Mouse (Mus musculus) heart, embryonic 10.5 days (tissue): Measurements from ENCODE around the gene Mpg. TPM values are rescaled to one million over a fixed set of nuclear protein-coding genes. Genes with fewer than 3 reads are reported as not detected.

Source experiments
- DNase-seq: peaks from one replicate; pipeline ENCODE4 v3.0.0-alpha.2; 2017; ENCODE audit warnings: low spot score
- H3K27ac ChIP-seq: fragments of 300-500 bp; sonication (generic); 2 replicates; pipeline ENCODE4 v1.5.1; 2016; ENCODE audit warnings: mild to moderate bottlenecking
- H3K27me3 ChIP-seq: fragments of 300-500 bp; sonication (generic); 2 replicates; pipeline ENCODE4 v1.6.1; 2016; ENCODE audit warnings: mild to moderate bottlenecking; ENCODE audit not compliant: poor library complexity, insufficient read depth, severe bottlenecking
- H3K36me3 ChIP-seq: fragments of 300-500 bp; sonication (generic); 2 replicates; pipeline ENCODE4 v1.6.1; 2016; ENCODE audit warnings: mild to moderate bottlenecking, moderate library complexity
- H3K4me1 ChIP-seq: fragments of 300-500 bp; sonication (generic); 2 replicates; pipeline ENCODE4 v1.6.1; 2016; ENCODE audit warnings: mild to moderate bottlenecking
- H3K4me3 ChIP-seq: fragments of 300-500 bp; sonication (generic); 2 replicates; pipeline ENCODE4 v1.5.1; 2016; ENCODE audit warnings: mild to moderate bottlenecking, moderate library complexity
- H3K9me3 ChIP-seq: fragments of 300-500 bp; sonication (generic); 2 replicates; pipeline ENCODE4 v1.6.1; 2016; ENCODE audit warnings: mild to moderate bottlenecking, moderate library complexity
- WGBS: fragments of 180-500 bp; shearing (Covaris S2); methylation state at CpG from one replicate; pipeline ENCODE4 v1.1.7; 2016; 5-methylcytosine and 5-hydroxymethylcytosine counted together
- polyA plus RNA-seq: library from polyadenylated mRNA; unstranded; fragments of >200 nt; fragmentation: Nextera tagmentation; extraction: Ambion mirVana; gene quantifications from 2 replicates; pipeline ENCODE4 v1.2.1, GENCODE M21; 2016

The Mpg gene
- polyA plus RNA-seq, 1 experiment from 2014 or later = 26.3 TPM

DNA sequence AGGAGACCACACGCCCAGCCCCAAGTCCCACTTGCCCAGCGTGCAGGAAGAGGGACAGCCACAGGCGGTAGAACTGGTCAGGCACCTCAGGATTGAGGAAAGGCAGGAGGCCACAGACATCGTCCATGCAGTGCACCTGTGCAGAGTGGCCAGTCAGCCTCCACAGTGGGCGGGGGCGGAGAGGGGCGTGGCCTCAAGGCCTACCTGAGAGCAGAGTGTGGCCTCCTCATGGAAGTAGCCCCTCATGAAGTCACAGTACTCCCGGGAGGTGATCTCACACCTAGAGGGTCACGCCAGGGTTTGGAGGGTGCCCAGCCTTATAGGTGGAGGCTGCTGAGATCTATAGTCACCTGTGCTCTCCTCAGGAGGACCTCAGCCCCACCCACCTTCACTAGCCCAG, 15.7 kb upstream of the Mpg start:
- Histone ChIP-seq H3K27ac (no peak overlapping the region), H3K4me3 (no peak overlapping the region), H3K27me3 (no peaks in the 10 kb centered on the region), H3K4me1 (peaks cover 8% of the 10 kb centered on the region; the same call in 1 of the 2 replicates), H3K9me3 (no peaks in the 10 kb centered on the region), H3K36me3 (peaks cover 87% of the 10 kb centered on the region)
- 81% methylated on average over 9 of the region's 9 CpGs for WGBS
- no peak for DNase-seq

DNA sequence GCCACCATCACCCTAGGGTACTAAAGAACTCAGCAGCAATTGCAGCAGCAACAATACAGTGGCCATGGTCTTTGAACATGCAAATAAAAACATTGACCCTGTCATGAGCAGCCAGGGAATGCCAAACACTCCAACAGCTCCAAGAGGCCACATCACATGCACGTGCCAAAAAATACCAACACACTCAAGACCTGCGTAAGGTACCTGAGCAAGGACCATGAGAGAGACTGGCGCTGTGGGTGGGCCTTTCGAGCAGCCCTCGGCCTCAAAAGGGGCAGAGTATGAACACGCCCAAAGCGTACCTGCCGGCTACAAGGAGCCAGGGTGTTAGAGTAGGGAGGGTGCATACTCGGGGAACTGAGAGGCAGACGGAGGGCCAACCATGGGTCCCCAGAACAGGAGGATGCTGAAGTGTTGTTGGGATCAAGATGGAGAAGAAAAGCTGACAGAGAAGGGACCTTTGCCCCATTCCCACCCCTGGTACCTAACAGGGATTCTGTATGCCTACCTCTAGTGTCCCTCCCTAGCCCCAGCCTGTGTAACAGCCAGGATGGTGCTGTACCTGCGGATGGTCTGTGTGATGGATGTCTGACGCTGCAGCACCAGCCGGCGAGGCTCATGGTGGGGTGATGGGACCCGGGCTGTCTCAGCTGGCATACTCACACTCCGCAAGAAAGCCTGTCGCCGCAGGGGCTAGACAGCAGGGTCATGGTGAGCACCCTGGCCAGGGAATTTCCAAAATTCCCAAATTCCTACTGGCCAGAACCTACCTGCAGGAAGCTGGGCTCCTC, 10.7 kb upstream of the Mpg start:
- no peaks in the 10 kb centered on the region for H3K9me3 ChIP-seq

DNA sequence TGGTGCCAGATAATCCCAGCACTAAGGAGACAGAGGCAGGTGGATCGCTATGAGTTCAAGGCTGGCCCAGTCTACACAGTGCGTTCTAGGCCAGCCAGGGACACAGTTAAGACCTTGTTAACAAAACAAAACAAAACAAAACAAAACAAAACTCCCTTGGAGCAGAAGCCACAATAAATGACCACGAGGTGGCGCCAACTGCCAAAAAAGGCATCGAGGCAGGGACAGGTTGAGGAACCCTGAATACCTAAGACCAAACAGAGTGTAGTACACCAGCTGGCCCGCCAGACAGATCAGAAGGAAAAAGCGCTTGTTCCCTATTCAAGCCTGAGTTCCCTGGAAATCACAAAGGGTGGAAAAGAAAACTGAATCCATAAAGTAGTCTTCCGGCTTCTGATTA, 9.5 kb upstream of the Mpg start:
- Histone ChIP-seq H3K4me1 (peaks cover 35% of the 10 kb centered on the region), H3K27me3 (0 out of 2 replicates have a peak, but pooled peaks cover 4% of the 10 kb centered on the region), H3K27ac (no peak overlapping the region), H3K36me3 (peaks cover 42% of the 10 kb centered on the region), H3K9me3 (no peaks in the 10 kb centered on the region), H3K4me3 (no peak overlapping the region)
- WGBS = 20% methylated on average over 8 of the region's 8 CpGs
- no peak for DNase-seq

More for the DNA sequence above, 10.7 kb upstream of the Mpg start:
- DNase-seq = no peak
- Histone ChIP-seq H3K36me3 (peaks cover 54% of the 10 kb centered on the region), H3K27me3 (0 out of 2 replicates have a peak, but pooled peaks cover 4% of the 10 kb centered on the region), H3K4me1 (peaks cover 23% of the 10 kb centered on the region), H3K4me3 (no peak overlapping the region), H3K27ac (no peak overlapping the region)
- WGBS = 89% methylated on average over 18 of the region's 18 CpGs

- peak overlapping the region; percentile 39; the same call in 1 of the 2 replicates for H3K27ac ChIP-seq
- H3K4me1 ChIP-seq = peaks cover 50% of the 10 kb centered on the region
- no peak overlapping the region for H3K4me3 ChIP-seq
These were observed 7.7 kb upstream of the Mpg start for GRCm38 (mm10) chr11:32218501-32219050.

GRCm38 (mm10) chr11:32219287-32219686, 7.0 kb upstream of the Mpg start:
- no peak for DNase-seq
- Histone ChIP-seq H3K4me3 (no peak overlapping the region), H3K27me3 (0 out of 2 replicates have a peak, but pooled peaks cover 9% of the 10 kb centered on the region), H3K36me3 (peaks cover 17% of the 10 kb centered on the region), H3K27ac (no peak overlapping the region), H3K4me1 (peaks cover 54% of the 10 kb centered on the region), H3K9me3 (no peaks in the 10 kb centered on the region)
- WGBS = 87% methylated on average over 10 of the region's 10 CpGs

More at GRCm38 (mm10) chr11:32218501-32219050, 7.7 kb upstream of the Mpg start:
- H3K27me3 ChIP-seq = 0 out of 2 replicates have a peak, but pooled peaks cover 4% of the 10 kb centered on the region
- H3K9me3 ChIP-seq = no peaks in the 10 kb centered on the region
- peaks cover 24% of the 10 kb centered on the region for H3K36me3 ChIP-seq
- 54% methylated on average over 6 of the region's 6 CpGs for WGBS
- DNase-seq = no peak

GRCm38 (mm10) chr11:32220607-32221224, 5.6 kb upstream of the Mpg start:
- DNase-seq = no peak
- no peaks in the 10 kb centered on the region for H3K9me3 ChIP-seq
- 0 out of 2 replicates have a peak, but pooled peaks cover 9% of the 10 kb centered on the region for H3K27me3 ChIP-seq
- H3K36me3 ChIP-seq = peaks cover 3% of the 10 kb centered on the region
- peak overlapping the region; percentile 97 for H3K27ac ChIP-seq
- peaks cover 68% of the 10 kb centered on the region for H3K4me1 ChIP-seq
- H3K4me3 ChIP-seq = peak overlapping the region; percentile 87
- 24% methylated on average over 10 of the region's 10 CpGs for WGBS

DNA sequence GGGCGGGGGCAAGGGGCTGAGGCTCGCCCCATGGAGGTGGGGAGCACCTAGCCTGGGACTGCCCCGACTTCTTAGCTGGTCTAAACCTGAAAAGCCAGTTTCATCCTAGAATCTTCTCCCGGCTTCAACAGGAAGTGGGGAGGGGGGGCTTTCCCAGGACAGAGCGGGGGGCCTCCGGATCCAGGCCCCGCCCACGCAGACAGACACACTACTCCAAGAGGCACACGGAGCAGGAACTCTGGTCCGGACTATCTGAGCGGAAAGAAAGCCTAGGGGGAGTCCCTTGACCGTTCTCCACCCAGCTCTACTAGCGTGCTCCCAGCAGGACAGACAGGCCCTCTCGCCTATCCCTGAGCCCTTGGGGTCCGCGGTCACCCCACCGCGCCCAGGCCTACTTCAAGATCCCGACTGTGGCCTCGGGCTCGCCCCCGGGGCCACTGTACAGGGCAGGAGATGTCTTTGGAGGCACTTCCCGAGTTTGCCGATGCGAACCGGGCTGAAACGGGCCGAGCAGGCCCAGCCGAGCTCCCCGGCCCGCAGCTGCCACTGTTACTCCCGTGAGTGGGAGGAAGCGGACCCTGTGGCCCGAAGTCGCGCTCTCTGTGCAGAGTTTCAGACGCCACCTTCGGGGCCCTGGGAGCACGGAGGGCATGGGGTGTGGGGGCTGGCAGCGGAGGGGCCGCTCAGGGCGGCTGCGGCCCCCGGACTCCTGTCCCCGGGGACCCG, 4.9 kb upstream of the Mpg start:
- peak; percentile 88 for DNase-seq
- under 1% methylated on average over 46 of the region's 46 CpGs for WGBS
- H3K9me3 ChIP-seq = no peaks in the 10 kb centered on the region
- peak overlapping the region; percentile 87 for H3K4me3 ChIP-seq
- H3K4me1 ChIP-seq = peaks cover 75% of the 10 kb centered on the region
- 0 out of 2 replicates have a peak, but pooled peaks cover 9% of the 10 kb centered on the region for H3K27me3 ChIP-seq
- peak overlapping the region; percentile 97 for H3K27ac ChIP-seq
- H3K36me3 ChIP-seq = no peaks in the 10 kb centered on the region; the same call in 1 of the 2 replicates

- Histone ChIP-seq H3K4me3 (peak within 1 kb of the TSS; percentile 87), H3K27ac (peak within 1 kb of the TSS; percentile 97), H3K4me1 (peaks cover 77% of the 10 kb centered on the region), H3K36me3 (no peaks in the 10 kb centered on the region; the same call in 1 of the 2 replicates), H3K9me3 (no peaks in the 10 kb centered on the region), H3K27me3 (0 out of 2 replicates have a peak, but pooled peaks cover 9% of the 10 kb centered on the region)
- no peak for DNase-seq
- WGBS = under 1% methylated on average over 72 of the region's 72 CpGs
These were observed 4.3 kb upstream of the Mpg start, which contains the start of gene Rhbdf1 for GRCm38 (mm10) chr11:32221951-32222409. Rhbdf1 (minus strand) TSS chr11:32222300.

GRCm38 (mm10) chr11:32222570-32223194, 3.6 kb upstream of the Mpg start:
- DNase-seq = no peak
- peaks cover 84% of the 10 kb centered on the region for H3K4me1 ChIP-seq
- no peaks in the 10 kb centered on the region; the same call in 1 of the 2 replicates for H3K36me3 ChIP-seq
- peak overlapping the region; percentile 87 for H3K4me3 ChIP-seq
- no peaks in the 10 kb centered on the region for H3K9me3 ChIP-seq
- peak overlapping the region; percentile 97 for H3K27ac ChIP-seq
- WGBS = 9% methylated on average over 21 of the region's 21 CpGs
- H3K27me3 ChIP-seq = 0 out of 2 replicates have a peak, but pooled peaks cover 9% of the 10 kb centered on the region

DNA sequence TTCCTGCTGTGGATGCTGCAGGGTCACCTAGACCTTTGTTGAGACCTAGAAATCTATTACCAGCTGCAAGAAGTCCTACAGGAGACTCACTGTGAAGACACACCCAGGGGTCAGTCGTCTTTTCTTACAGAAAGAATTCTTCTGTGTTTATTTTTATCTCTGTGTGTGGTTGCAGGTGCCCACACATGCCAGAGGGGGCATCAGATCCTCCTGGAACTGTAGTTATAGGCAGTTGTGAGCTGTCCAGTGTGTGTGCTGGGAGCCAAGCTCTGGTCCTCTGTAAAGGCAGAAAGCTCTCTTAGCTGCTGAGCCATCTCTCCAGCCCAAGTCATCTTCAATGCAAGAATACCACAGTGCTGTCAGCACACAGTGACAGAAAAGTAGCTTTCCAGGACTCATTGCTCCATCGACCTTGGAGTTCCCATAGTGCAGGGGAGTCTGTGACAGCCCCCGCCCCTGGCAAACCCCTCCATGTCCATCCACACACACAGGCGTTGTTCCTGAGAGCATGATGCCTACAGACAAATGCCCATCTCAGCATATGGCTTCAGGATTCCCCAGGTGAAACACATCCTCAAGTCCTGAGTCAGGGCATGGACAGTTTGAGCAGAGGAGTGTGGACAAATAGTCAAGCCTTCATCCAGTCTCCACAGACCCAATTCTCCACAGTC, 2.9 kb upstream of the Mpg start:
- no peak for DNase-seq
- Histone ChIP-seq H3K9me3 (no peaks in the 10 kb centered on the region), H3K4me1 (peaks cover 84% of the 10 kb centered on the region), H3K27me3 (0 out of 2 replicates have a peak, but pooled peaks cover 9% of the 10 kb centered on the region), H3K27ac (peak overlapping the region; percentile 97; the same call in 1 of the 2 replicates), H3K36me3 (peaks cover 4% of the 10 kb centered on the region; the same call in 1 of the 2 replicates), H3K4me3 (no peak overlapping the region)
- 68% methylated on average over 4 of the region's 4 CpGs for WGBS

DNA sequence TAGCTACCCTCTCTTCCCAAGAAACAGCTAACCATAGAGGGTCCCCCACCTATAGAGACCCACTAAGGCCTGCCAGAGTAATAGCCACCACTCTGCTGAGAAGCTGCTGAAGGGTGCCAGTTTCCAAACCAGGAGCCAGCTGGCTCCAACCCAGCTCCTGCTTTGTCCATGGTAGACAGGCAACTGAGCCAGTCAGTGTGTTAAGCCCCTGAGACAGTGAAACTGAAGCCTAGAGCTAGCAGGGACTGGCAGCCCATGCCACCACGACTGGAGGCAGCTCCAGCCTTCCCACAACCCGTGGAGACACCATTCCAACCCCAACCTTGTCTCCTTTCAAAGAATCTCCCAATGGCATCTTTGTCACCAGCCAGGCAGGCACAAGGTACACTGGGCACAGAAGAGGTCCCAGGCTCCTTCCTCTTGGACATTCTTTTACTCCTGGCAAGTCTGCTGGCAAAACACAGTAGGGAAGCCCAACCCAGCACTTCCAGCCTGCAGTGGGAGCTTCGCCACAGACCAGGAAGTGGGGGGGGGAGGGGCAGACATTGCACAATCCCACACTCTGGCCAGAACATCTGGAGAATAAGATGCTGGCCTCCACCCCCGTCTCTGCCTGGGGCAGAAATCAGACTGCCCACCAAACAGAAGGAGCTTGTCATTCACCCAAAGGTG, 1.7 kb upstream of the Mpg start:
- peak overlapping the region; percentile 12; the same call in 1 of the 2 replicates for H3K4me3 ChIP-seq
- 0 out of 2 replicates have a peak, but pooled peaks cover 5% of the 10 kb centered on the region for H3K27me3 ChIP-seq
- H3K4me1 ChIP-seq = peaks cover 74% of the 10 kb centered on the region
- no peaks in the 10 kb centered on the region for H3K9me3 ChIP-seq
- 31% methylated on average over 4 of the region's 4 CpGs for WGBS
- peaks cover 15% of the 10 kb centered on the region for H3K36me3 ChIP-seq
- DNase-seq = peak; percentile 84
- H3K27ac ChIP-seq = peak overlapping the region; percentile 93
